Mouse (Mus musculus) forebrain, postnatal 0 days (tissue): ENCODE measurements at regions not wholly inside any gene's neighbourhood (a gene's known extent, or its start where the extent isn't known, plus 50 kb on each side); places are given as distances from the start of the nearest gene placed in this dataset.

Experiments used
- ATAC-seq: fragments of 200-750 bp; cut with Nextera tagmentation; 2 replicates; pipeline ENCODE4 v1.8.0; 2017; ENCODE audit warnings: mild to moderate bottlenecking, moderate library complexity
- DNase-seq: peaks from one replicate; pipeline ENCODE4 v3.0.0-alpha.2; 2015
- H3K27ac ChIP-seq: fragments of 300-500 bp; sonication (generic); 2 replicates; pipeline ENCODE4 v1.5.1; 2014; ENCODE audit warnings: low read depth, mild to moderate bottlenecking, antibody characterized with exemption, low read length, moderate library complexity, mixed read lengths
- H3K27me3 ChIP-seq: fragments of 300-500 bp; sonication (generic); 2 replicates; pipeline ENCODE4 v1.6.1; 2014; ENCODE audit warnings: mild to moderate bottlenecking, low read length, mixed read lengths; ENCODE audit not compliant: insufficient read depth
- H3K36me3 ChIP-seq: fragments of 300-500 bp; sonication (generic); 2 replicates; pipeline ENCODE4 v1.6.1; 2014; ENCODE audit warnings: mild to moderate bottlenecking, moderate library complexity; ENCODE audit not compliant: insufficient read depth
- H3K4me1 ChIP-seq: fragments of 300-500 bp; sonication (generic); 2 replicates; pipeline ENCODE4 v1.6.1; 2014; ENCODE audit warnings: antibody characterized with exemption; ENCODE audit not compliant: insufficient read depth
- H3K4me2 ChIP-seq: fragments of 300-500 bp; sonication (generic); 2 replicates; pipeline ENCODE4 v1.6.1; 2014; ENCODE audit warnings: low read depth, mild to moderate bottlenecking, moderate library complexity
- H3K4me3 ChIP-seq: fragments of 300-500 bp; sonication (generic); 2 replicates; pipeline ENCODE4 v1.5.1; 2014; ENCODE audit warnings: low read depth, low read length, mixed read lengths
- H3K9ac ChIP-seq: fragments of 300-500 bp; sonication (generic); 2 replicates; pipeline ENCODE4 v1.6.1; 2014; ENCODE audit warnings: mild to moderate bottlenecking
- H3K9me3 ChIP-seq: fragments of 300-500 bp; sonication (generic); 2 replicates; pipeline ENCODE4 v1.6.1; 2016; ENCODE audit warnings: low read length
- CTCF ChIP-seq: sonication (generic); IDR thresholded peaks from 2 replicates; pipeline ENCODE4 v1.5.1; 2016; ENCODE audit warnings: antibody characterized with exemption, control low read depth, low read depth
- WGBS: fragments of 180-500 bp; shearing (Covaris S2); extraction: QIAGEN DNeasy Blood & Tissue Kit; methylation state at CpG from one replicate; pipeline ENCODE4 v1.1.7; 2014; 5-methylcytosine and 5-hydroxymethylcytosine counted together

DNA sequence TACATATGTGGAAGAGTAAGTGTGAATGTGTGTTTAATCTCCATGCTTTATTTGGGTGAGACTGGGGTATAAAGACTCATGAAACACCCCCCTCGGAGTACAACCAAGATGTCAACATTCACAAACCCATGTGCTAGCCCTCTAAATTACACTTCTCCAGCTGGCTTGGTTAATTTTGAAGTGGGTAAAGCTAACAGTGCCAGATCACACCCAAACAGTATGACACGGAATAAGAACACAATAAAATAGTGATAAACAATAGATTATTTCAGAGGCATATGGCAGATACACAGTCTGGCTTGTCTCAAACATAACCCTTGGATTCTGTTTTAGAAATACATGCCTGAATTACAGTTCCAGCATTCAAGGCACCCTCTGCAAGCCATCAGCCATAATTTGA lies 86.4 kb upstream of the Samsn1 start:
- Histone ChIP-seq H3K4me3 (no peak overlapping the region), H3K9ac (no peak overlapping the region), H3K27ac (no peak overlapping the region), H3K36me3 (no peaks in the 10 kb centered on the region), H3K4me2 (no peak overlapping the region), H3K9me3 (no peaks in the 10 kb centered on the region), H3K4me1 (no peaks in the 10 kb centered on the region), H3K27me3 (no peaks in the 10 kb centered on the region)
- ATAC-seq = peak; percentile 60
- TF ChIP-seq CTCF = no peak
- 48% methylated on average over 2 of the region's 2 CpGs for WGBS
- DNase-seq = peak; percentile 21

- ATAC-seq = no peak
- Histone ChIP-seq H3K4me2 (no peak overlapping the region), H3K9ac (no peak overlapping the region), H3K4me3 (no peak overlapping the region), H3K9me3 (no peaks in the 10 kb centered on the region), H3K4me1 (no peaks in the 10 kb centered on the region), H3K27ac (no peak overlapping the region), H3K36me3 (no peaks in the 10 kb centered on the region), H3K27me3 (no peaks in the 10 kb centered on the region)
- 91% methylated on average over 6 of the region's 6 CpGs for WGBS
- no peak for DNase-seq
- no peak for TF ChIP-seq CTCF
Measured at GRCm38 (mm10) chr16:76104673-76105072, 82.6 kb upstream of the Samsn1 start.

DNA sequence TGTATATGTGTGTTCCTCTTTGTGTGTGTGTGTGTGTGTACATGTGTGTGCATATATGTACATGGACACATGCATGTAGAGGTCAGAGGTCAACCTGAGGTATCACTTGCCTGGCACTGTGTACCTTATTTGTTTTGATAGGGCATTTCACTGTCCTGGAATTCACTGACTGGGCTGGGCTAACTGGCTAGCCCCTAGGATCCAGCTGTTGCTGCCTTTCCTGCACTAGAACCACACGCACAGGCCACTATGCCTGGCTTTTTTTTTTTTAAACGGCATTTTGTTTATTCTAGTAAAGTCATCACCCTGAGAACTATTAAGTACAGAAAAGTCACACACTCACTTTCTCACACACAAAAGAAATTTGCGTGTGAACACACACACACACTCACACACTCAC lies 79.7 kb upstream of the Samsn1 start:
- Histone ChIP-seq H3K36me3 (no peaks in the 10 kb centered on the region), H3K4me1 (no peaks in the 10 kb centered on the region), H3K4me2 (no peak overlapping the region), H3K27me3 (no peaks in the 10 kb centered on the region), H3K9ac (no peak overlapping the region), H3K9me3 (no peaks in the 10 kb centered on the region), H3K27ac (no peak overlapping the region), H3K4me3 (no peak overlapping the region)
- no peak for ATAC-seq
- TF ChIP-seq CTCF = no peak
- 89% methylated on average over 3 of the region's 3 CpGs for WGBS
- DNase-seq = no peak

GRCm38 (mm10) chr16:76097808-76098207 lies 75.7 kb upstream of the Samsn1 start:
- no peak overlapping the region for H3K4me3 ChIP-seq
- 61% methylated on average over 9 of the region's 9 CpGs for WGBS
- no peak overlapping the region for H3K27ac ChIP-seq
- H3K4me2 ChIP-seq = no peak overlapping the region
- no peaks in the 10 kb centered on the region for H3K9me3 ChIP-seq
- no peak overlapping the region for H3K9ac ChIP-seq
- no peak for ATAC-seq
- no peaks in the 10 kb centered on the region for H3K36me3 ChIP-seq
- no peak for TF ChIP-seq CTCF
- no peaks in the 10 kb centered on the region for H3K4me1 ChIP-seq
- H3K27me3 ChIP-seq = no peaks in the 10 kb centered on the region
- no peak for DNase-seq

DNA sequence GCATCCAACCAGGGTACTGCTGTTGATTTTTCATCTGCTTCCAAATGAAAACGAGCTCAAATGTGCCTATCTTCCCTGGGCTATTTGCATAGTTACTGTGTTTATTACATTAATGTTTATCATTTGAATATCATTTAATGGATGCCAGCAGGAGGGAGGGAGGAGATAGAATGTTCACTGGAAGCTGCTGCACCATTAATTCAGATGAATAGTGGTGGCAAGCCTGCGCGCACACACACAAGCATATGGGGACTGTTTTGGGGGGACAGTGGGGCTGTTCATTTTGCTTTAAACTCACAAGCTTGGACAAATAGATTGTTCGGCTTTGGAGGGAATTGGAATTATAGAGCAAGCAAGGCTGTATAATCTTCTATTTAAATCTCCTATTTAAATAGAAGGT lies 74.3 kb upstream of the Samsn1 start:
- Histone ChIP-seq H3K4me1 (no peaks in the 10 kb centered on the region), H3K9ac (no peak overlapping the region)

GRCm38 (mm10) chr16:76085363-76085762 lies 63.3 kb upstream of the Samsn1 start:
- H3K4me2 ChIP-seq = no peak overlapping the region
- no peak overlapping the region for H3K27ac ChIP-seq
- H3K4me1 ChIP-seq = no peaks in the 10 kb centered on the region
- H3K9me3 ChIP-seq = no peaks in the 10 kb centered on the region
- no peak overlapping the region for H3K9ac ChIP-seq
- no peak for DNase-seq
- H3K27me3 ChIP-seq = no peaks in the 10 kb centered on the region
- 89% methylated on average over 4 of the region's 4 CpGs for WGBS
- no peak overlapping the region for H3K4me3 ChIP-seq
- H3K36me3 ChIP-seq = no peaks in the 10 kb centered on the region
- ATAC-seq = no peak
- no peak for TF ChIP-seq CTCF

More for the DNA sequence above, 74.3 kb upstream of the Samsn1 start:
- Histone ChIP-seq H3K27ac (no peak overlapping the region), H3K4me3 (no peak overlapping the region), H3K4me2 (no peak overlapping the region), H3K27me3 (no peaks in the 10 kb centered on the region), H3K9me3 (no peaks in the 10 kb centered on the region), H3K36me3 (no peaks in the 10 kb centered on the region)
- DNase-seq (no peak), ATAC-seq (no peak)
- no peak for TF ChIP-seq CTCF
- 42% methylated on average over 4 of the region's 4 CpGs for WGBS

- H3K4me1 ChIP-seq = no peaks in the 10 kb centered on the region
- no peak for TF ChIP-seq CTCF
- 71% methylated on average over 4 of the region's 4 CpGs for WGBS
Measured at GRCm38 (mm10) chr16:76082465-76082864, 60.4 kb upstream of the Samsn1 start.

More at GRCm38 (mm10) chr16:76082465-76082864, 60.4 kb upstream of the Samsn1 start:
- no peak overlapping the region for H3K9ac ChIP-seq
- H3K4me3 ChIP-seq = no peak overlapping the region
- H3K36me3 ChIP-seq = no peaks in the 10 kb centered on the region
- H3K4me2 ChIP-seq = no peak overlapping the region
- no peaks in the 10 kb centered on the region for H3K27me3 ChIP-seq
- no peak overlapping the region for H3K27ac ChIP-seq
- H3K9me3 ChIP-seq = no peaks in the 10 kb centered on the region
- ATAC-seq (no peak), DNase-seq (no peak)
